Mouse (Mus musculus): ENCODE data around the gene Upk1a. TPM values are rescaled to one million over a fixed set of nuclear protein-coding genes. Genes with fewer than 3 reads are reported as not detected.

The Upk1a gene
- total RNA-seq, 4 experiments from 2014 or later, result 0.23 to 0.51 (median 0.35) TPM; not detected in 1

- DNase-seq (ENCODE audit: low spot score in 2 of 2), result no peak
These were observed 32.7 kb downstream of the Upk1a start for GRCm38 (mm10) chr7:30579950-30580349.

- no peak for DNase-seq (ENCODE audit: low spot score in 2 of 2)
These were observed 39.7 kb downstream of the Upk1a start for GRCm38 (mm10) chr7:30572969-30573368.

GRCm38 (mm10) chr7:30572389-30572788, 40.3 kb downstream of the Upk1a start:
- no peak for DNase-seq (ENCODE audit: low spot score in 2 of 2)

GRCm38 (mm10) chr7:30567555-30567954, 45.1 kb downstream of the Upk1a start:
- DNase-seq (ENCODE audit: low spot score in 2 of 2), result no peak

- DNase-seq (ENCODE audit: low spot score in 2 of 2), result no peak
These were observed 46.6 kb downstream of the Upk1a start for GRCm38 (mm10) chr7:30566033-30566432.

- DNase-seq (ENCODE audit: low spot score in 2 of 2), result no peak
These were observed 47.6 kb downstream of the Upk1a start, which contains the start of gene Igflr1 for GRCm38 (mm10) chr7:30564970-30565571. Gene Igflr1, plus strand, starts transcription at chr7:30565427.

- DNase-seq (ENCODE audit: low spot score in 2 of 2), result no peak
These were observed 48.8 kb downstream of the Upk1a start for GRCm38 (mm10) chr7:30563906-30564280.

GRCm38 (mm10) chr7:30563117-30563905, 49.3 kb downstream of the Upk1a start, which contains the start of the genes U2af1l4, Gm49396 and Psenen:
Gene U2af1l4, plus strand, starts transcription at chr7:30563301.
Gene Gm49396, plus strand, starts transcription at chr7:30563344.
Gene Psenen, minus strand, starts transcription at chr7:30563627.
- peak; percentile 80 to 95 for DNase-seq (ENCODE audit: low spot score in 2 of 2)

- DNase-seq (ENCODE audit: low spot score in 2 of 2), result peak in 1 of 2 experiments; percentile 50
These were observed 50.0 kb downstream of the Upk1a start for GRCm38 (mm10) chr7:30562526-30563116.

GRCm38 (mm10) chr7:30560296-30560695, 52.4 kb downstream of the Upk1a start:
- no peak for DNase-seq (ENCODE audit: low spot score in 2 of 2)

- DNase-seq (ENCODE audit: low spot score in 2 of 2), result peak; percentile 87 to 99
These were observed 53.1 kb downstream of the Upk1a start, which contains the start of gene Lin37 for GRCm38 (mm10) chr7:30559443-30559954. Gene Lin37, minus strand, starts transcription at chr7:30559838.

GRCm38 (mm10) chr7:30558656-30559442, 53.8 kb downstream of the Upk1a start:
- no peak for DNase-seq (ENCODE audit: low spot score in 2 of 2)

- no peak for DNase-seq (ENCODE audit: low spot score in 2 of 2)
These were observed 54.6 kb downstream of the Upk1a start for GRCm38 (mm10) chr7:30557901-30558514.

- DNase-seq (ENCODE audit: low spot score in 2 of 2), result no peak
These were observed 55.6 kb downstream of the Upk1a start for GRCm38 (mm10) chr7:30556894-30557536.

GRCm38 (mm10) chr7:30553810-30554584, 58.6 kb downstream of the Upk1a start:
- no peak for DNase-seq (ENCODE audit: low spot score in 2 of 2)

Data from left cerebral cortex, adult 8-10 months (tissue).